Mouse (Mus musculus): ENCODE data around the gene Atl3.

GRCm38 (mm10) chr19:7552301-7552673 is 58.4 kb downstream of the Atl3 start:
- TF ChIP-seq POLR2A (IDR thresholded peaks at IDR 0.05; ENCODE audit: control insufficient read depth, extremely low read depth, insufficient read depth, low read length, poor library complexity) (no peak), CTCF (IDR thresholded peaks at IDR 0.05; ENCODE audit: borderline replicate concordance, control insufficient read depth, extremely low read depth, insufficient read depth, low read length, poor library complexity) (no peak)
